Mouse (Mus musculus): ENCODE measurements around the gene Alkbh8. TPM values are rescaled to one million over a fixed set of nuclear protein-coding genes. Genes with fewer than 3 reads are reported as not detected.

The Alkbh8 gene
- polyA plus RNA-seq (2014; fragmentation: Illumina TruSeq; extraction: RNeasy Lipid Tissue Mini Kit (QIAGEN cat#74804); ENCODE audit: low read depth, low replicate concordance): 11.3 TPM

DNA sequence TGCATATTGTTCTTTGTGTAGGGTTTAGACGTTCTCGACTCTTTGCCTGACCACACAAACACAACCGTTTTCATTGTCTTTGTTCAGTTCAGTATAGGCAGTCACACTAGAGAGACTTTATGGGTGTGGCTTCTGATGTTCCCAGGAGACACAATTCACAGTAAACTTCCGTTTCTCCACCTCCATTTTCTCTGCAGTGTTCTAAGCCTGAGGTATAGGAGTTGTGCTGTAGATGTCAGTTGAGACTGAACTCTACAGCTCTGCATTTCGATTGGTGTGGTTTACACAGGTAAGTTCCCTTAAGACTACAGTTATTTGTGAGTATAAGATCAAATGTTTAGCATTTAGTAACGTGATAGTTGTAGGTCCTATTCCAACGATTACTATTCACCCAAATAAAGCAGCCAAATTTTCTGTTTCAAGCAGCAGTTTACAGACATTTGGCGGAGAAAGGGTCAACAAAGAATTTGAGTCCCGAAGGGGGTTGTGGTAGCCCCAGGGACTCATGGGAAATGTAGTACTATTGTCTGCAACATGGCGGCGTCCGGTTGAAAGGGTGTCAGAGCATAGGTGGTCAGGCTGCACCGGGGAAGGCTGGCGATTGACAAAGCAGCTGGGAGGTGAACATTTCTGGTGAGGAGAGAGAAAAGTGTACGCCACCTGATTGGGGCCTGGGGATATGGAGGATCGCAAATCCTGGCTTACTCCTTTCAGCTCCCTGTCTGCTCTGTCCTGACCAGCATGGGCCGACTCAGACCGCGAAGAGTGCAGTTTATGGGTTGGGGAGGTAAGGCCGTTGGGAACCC lies at the start of gene Alkbh8:
Gene Alkbh8 (plus strand): TSS at position 179 of the 806 bp plus-strand sequence.

DNA sequence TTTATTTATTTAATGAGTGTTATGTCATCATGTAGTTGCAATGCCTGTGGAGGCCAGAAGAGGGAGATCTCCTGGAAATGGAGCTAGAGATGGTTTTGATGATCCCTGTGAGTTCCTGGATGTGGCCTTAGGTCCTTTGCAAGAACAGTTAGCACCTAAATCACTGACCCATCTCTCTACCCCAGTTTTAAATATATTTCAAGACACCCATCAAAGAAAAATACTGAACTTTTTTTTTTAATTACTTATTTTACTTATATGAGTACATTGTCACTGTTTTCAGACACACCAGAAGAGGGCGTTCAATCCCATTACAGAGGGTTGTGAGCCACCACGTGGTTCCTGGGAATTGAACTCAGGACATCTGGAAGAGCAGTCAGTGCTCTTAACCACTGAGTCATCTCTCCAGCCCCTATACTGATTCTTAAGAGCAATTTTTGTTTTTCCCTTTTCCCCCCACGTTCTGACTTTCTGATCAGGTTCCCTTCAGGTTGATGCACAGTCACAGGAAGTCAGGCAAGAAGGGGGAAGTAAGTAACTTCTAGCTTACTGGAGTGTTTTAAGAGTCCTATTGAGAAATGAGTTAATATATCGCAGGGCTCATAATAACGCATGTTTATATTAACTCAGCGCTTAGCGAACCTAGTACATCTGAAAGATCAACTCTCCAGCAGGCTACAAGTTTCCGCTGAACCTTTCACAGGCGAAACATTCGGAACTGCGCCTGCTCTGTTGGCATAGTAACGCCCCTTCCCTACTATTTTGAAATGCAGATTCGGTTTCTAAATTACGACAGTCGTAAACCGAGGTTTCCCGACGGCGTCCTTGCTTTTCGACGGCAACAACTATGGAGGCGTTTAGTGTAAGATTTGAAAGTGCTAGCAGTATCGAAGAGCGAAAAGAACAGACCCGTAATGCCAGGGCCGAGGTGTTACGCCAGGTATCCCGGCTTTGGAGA lies 68.6 kb downstream of the Alkbh8 start, which contains the start of gene Cwf19l2:
Gene Cwf19l2 (plus strand): TSS at position 342 of the 958 bp plus-strand sequence.

Other genes with a start within 250 kb of the Alkbh8 start
- 21.0 TPM for gene Cwf19l2, start 68.5 kb downstream of the Alkbh8 start, polyA plus RNA-seq (2014; fragmentation: Illumina TruSeq; extraction: RNeasy Lipid Tissue Mini Kit (QIAGEN cat#74804); ENCODE audit: low read depth, low replicate concordance)
- gene Gucy1a2, start 197.6 kb downstream of the Alkbh8 start, polyA plus RNA-seq (2014; fragmentation: Illumina TruSeq; extraction: RNeasy Lipid Tissue Mini Kit (QIAGEN cat#74804); ENCODE audit: low read depth, low replicate concordance): 0.19 TPM